Mouse (Mus musculus) urinary bladder, adult 2 months (tissue): ENCODE data around the gene Npr3. TPM values are rescaled to one million over a fixed set of nuclear protein-coding genes. Genes with fewer than 3 reads are reported as not detected.
A peak's percentile ranks its signal among the peaks of the same experiment; 100 is the strongest.

ENCODE experiments used
- DNase-seq: peaks from one replicate; pipeline ENCODE4 v3.0.0; 2022; ENCODE audit warnings: low spot score
- polyA plus RNA-seq: library from polyadenylated mRNA; depleted of rRNA; stranded (reverse); fragments of >200 nt; gene quantifications from 2 replicates; pipeline ENCODE4 v1.2.3, GENCODE M21; 2012; rRNA removed

Npr3 gene
- 3.2 and 3.7 TPM in 2 replicates for polyA plus RNA-seq

DNA sequence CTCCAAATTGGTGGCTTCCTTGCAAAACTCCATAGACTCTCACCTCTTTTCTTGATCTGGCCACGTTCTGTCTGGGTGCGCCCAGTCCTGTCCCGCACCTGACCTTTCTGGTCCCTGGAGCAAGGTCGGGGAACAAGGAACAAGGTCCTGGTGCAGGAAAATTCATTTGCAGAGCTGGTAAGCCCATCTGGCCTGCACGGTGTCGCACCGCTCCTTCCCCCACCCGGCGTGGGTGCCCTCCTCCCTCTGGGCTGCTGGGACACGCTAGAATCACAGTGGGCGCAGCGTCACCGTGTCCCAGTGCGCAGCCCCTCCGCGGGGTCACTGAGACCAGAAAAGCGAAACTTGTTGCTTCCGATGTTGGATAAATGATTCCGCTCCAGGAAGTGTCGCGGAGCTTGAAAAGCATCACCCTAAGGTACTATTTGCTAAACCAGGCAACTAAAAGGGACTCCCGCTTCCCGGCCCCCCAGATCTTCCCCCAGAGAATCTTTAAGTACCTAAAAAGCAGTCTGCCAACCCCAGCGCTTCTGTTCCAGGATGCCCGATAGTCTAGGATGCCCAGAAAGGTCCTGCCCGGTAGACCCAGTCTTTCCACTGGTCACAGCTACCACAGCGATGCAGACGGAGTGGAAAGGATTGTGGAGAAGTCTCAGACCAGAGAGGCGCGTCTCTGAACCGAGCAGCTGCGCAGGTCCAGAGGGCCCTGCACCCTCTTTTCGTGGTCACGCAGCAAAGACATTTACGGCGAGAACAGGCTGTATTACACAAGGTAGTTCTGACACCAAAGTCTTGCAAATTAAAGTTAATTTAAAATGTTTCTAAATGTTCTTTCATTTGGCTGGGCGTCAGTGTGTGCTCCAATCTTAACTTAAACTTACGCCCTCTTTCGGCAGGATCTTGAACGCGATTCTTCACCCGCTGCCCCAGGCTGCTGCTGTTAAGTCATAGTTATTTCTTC lies at the start of gene Npr3:
Npr3 (minus strand) TSS at position 717 of the 961 bp plus-strand sequence.
- DNase-seq, result no peak

DNA sequence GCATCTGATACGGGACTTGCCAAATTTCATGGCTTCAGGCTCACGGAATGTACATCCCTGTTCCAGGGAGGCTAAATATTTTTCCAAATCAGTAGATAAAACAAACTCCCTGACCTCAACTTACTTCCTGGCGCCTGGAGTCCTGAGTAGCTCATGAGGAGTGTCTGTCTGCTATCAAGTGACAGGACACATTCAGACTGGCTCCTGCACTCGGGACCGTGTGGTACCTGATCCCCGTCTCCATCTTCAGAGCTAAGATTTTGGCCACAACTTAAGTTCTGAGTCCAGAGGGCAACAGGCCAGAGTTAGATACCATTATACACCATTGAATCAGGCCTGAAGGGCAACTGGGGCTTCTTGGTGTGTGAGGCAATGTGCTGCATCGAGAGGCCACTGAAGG lies 49.0 kb upstream of the Npr3 start:
- DNase-seq, result no peak

DNA sequence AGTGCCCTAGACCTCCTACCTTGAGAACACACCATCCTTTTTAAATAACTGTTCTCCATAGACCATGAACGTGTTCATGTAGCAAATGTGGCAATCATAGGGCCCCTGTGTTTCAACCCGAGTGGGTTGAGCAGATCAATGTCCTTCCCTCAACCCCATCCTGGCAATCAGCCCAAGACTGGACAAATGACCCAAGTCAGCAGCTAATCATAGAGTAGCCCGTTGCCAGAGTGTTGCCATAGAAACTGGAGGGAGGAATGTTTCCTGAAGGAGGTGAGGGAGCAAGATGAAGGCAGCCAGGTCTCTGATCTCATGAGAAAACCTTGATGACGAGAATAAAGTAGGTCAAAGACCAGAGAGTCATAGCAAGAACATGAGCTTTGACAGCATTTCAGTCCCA lies 47.1 kb upstream of the Npr3 start:
- no peak for DNase-seq

DNA sequence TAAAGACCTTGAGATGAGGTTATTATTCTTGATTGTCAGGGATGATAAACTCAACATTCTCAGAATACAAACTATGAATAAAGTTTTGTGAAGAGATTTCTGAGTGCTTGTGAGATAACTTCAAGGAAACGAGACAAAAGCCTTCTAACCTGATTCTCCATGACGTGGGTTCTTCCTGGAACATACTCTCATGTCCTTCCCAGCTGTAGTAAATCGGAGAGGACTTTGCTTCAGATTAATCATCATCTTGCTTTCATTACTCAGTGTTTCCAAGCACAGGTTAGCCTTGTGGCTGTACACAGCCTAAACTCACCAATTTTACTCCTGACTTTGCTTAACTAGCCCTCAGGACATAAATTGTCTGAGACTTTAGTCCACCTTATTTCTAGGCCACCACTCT lies 45.1 kb upstream of the Npr3 start:
- no peak for DNase-seq

DNA sequence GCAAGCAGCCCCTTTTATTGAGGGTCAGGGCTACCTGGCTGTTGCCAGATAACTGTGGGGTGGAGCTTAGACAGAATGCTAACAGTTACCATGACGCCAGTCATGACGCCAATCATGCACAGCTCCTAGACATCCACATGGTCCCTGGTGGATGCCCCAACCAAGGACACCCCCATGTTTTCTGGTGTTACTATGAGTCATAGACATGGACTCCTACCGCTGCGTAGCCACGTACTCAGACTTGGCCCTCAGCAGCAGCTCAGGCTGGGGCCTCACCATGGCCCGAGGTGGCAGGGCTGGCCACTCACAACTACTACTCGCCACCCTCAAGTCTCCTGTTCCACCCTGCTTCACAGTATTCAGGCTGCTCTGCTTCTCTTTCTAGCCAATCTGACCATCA lies 44.1 kb upstream of the Npr3 start:
- DNase-seq, result no peak

DNA sequence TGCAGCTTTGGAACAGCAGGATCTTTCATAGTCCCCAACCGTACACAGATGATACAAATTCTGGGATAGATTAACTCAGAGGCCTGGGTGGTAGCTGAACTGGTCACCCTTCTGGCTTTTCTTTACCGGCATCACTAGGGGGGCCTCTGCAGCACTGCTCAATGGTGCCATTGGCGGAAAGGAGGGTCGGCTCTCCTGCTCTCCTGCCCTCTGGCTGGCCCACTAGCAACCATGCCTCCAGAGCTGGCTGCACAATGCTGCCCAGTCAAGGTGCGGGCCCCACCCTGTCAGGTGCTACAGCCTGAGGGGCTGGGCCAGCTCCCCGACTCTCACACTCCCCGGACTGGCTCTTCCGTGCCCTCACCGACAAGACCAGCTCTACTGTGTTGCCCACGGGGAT lies 43.1 kb upstream of the Npr3 start:
- no peak for DNase-seq

DNA sequence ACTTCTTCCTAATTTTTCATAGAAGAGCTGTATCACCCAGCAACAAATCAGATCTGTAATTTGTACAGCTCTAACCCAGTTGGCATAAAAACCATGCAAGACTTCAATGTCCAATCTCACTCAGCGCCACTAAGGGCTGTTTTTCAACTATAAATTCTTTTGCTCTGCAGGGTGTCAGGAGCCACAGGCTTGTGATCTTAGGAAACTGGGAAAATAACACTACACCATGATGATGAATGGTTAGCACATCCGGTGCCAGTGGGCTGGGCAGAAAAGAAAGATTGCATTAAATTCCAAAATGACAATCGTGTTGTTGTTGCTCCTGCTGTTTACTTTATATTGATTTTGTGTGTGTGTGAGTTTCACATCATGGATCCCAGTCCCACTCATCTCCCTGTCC lies 42.4 kb upstream of the Npr3 start:
- no peak for DNase-seq

DNA sequence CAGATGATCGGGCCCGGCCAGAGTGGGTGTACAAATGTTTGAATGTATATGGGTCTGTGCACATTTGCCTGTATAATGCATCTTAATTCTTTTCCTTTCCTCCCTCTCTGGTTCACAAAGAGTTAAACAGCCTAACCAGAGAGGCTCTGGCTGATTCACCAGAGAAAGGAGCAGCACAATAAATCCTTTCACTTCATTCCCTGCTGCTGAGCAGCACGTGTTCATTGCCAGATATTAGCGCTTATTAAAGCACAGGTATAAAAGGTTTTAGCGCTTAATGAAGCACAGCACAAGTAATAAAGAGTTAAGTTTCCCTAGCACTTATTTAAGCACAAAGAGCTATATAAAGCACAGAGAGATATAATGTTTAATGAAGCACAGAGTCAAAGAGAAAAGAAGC lies 33.8 kb upstream of the Npr3 start:
- no peak for DNase-seq

DNA sequence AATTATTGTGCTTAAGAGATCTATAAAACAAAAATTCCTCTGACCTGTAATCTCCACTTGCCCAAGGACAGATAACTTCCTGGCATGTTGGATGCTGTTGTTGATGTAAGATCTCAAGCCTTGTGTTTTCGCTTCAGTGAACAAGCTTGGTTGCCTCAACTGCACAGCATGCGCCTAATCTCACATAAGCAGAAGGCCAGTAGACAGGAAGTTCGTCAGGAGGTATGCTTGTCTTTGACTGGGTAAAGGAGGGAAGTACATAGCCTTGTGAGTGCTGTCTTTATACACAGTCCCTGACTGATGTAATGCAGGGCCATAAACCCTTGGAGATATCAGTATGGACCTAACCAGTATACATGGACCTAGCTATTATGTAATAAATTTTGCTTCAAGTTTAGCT lies 20.7 kb upstream of the Npr3 start:
- no peak for DNase-seq

DNA sequence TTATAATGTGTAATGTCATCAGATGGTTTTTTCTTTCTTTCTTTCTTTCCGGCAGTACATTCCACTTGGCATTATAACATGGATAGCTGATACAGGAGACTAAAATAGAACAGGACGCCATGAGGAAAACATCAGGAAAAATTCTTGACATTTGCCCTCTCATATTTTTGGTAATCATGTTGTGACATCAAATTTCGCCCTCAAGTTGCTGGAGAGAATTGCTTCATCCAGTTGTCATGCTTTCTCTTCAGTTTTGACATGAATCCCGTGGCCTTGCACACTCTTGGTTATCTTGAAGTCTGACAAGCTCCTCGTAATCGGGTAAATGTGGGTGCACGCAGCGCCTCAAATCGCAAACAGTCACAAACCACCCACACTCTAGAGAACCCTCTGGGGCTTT lies 7.0 kb upstream of the Npr3 start:
- no peak for DNase-seq

DNA sequence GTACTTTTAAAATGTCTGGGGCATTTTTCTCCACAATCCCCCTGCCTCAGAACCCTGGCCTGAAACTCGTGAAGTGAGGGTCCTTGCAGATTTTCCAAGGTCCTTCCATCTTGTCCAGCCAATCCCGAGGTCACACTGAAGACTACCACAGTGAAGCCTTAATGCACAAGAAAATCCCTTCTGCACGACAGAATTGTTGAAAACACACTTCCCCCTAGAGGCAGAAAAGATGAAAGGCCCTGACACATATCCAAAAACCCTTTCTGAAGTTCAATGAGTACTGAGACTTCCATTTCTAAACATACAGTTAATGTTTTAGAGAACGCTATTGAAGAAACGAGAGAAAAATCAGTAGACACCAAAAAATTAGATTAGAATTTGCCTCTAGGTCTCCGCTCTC lies 2.8 kb upstream of the Npr3 start:
- no peak for DNase-seq

DNA sequence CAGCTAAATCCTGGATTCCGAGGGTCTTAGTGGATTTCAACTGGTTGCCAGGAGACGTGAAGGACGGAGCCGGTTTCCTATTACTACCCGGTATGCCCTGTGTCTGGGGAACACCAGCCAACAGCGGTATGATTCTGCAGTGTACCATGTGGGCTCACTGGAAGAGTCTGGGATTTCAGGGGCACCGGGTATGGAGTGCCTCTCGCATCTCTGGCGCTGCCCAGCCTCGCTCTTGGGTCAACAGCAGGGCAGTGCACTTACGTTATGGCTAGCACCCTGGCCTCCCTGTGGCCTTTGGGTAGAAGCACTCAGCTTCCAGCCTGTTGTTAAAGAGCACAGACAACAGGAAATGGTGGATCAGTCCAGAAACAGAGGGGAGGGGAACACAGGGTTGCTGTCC lies 1.1 kb upstream of the Npr3 start:
- DNase-seq, result no peak

DNA sequence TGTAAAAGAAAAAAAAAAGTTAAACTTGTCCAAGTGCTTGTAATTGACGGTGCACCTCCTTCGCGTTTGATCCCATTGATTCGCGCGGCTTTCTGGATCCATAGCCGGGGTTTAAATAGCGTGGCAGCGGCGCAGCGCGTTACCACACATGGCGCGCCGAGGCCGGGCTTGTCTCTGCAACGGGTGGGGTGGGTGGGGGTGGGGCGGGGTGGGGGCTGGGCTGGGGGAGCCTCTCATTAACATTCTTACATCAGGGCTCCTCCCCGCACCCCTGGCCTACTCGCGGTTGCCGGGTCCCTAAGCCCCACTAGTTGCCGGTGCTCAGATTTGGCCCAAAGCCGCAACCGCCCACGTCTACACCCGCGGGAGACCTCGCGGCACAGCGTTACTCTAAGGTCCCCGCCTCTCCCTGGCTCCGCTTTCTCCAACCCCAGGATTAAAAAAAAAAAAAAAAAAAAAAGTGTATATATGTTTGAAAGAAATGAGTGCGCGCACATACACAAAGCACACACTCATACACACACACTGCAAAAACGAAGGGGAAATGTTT lies 991 bp downstream of the Npr3 start:
- DNase-seq, result no peak

DNA sequence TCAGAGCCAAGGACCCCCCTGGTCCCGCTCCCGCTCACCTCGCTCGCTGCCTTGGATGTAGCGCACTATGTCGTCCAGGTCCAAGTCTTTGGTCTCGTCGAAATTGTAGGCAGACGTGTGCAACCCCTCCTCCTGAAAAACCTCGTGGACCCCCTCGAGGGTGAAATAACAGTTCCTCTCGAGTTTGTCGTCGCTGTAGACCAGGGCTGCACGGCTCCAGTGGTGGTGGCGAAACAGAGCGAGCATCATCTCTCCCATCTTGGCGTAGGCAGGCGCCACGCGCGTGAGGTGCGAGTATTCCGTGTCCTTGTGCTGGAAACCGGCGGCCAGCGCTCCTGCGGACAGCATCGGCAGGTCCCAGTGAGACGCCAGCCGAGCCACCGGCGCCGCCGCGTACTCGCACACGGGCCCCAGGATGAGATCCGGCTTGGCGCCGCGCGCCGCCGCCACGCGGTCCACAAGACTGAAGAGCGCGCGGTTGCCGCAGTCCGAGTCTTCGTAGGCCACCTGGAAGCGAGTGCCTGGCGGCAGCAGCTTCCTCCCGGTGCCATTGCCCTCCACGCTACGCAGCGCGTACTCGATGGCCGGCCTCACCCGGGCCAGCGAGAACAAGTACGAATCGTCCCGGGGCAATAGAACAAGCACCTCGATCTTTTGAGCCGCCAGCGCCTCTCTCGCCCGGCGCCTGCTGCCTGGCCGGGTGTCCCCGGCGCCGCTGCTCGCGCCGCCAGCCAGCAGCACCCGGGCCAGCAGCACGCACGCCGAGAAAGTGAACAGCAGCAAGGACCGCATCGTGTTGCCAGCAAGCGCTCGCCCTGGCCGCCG lies 2.0 kb downstream of the Npr3 start:
- peak; percentile 29 for DNase-seq

DNA sequence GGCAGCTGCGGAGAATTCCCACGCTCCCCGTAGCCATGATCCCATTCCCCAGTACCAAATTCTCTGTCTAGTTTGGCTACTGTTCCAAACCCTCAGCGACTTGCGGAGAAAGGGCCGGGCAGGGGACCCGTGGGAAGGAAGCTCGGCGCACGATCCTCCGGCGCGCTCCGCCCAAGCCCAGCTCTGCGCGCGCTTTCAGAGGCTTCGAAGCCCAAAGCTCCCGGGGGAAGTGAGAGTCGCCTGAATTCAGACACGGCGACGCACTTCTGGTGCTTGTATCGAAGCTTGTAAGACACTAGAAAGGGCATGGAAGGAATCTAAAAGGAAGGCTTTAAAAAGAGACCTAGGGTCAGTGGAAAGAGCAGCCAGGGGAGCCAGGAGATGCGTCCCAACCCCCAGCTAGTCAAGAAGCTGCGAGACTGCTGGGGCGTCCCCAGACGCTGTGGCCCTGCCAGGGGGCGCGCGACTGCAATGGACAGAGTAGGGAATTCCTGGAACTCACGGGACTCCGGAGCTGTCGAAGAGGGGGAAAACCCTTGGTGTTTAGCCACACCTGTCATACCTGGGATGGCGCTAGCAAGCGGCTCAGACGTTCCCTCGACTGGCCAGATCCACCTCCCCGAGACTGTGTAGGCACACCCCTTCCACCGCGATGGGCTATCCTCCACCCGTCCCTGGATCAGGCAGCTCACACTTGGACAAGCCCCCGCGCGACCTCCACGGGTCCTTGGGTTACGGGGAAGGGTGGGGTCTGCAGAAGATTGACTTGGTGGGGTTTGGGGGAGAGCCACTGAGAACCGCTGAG lies 2.8 kb downstream of the Npr3 start:
- DNase-seq, result no peak

DNA sequence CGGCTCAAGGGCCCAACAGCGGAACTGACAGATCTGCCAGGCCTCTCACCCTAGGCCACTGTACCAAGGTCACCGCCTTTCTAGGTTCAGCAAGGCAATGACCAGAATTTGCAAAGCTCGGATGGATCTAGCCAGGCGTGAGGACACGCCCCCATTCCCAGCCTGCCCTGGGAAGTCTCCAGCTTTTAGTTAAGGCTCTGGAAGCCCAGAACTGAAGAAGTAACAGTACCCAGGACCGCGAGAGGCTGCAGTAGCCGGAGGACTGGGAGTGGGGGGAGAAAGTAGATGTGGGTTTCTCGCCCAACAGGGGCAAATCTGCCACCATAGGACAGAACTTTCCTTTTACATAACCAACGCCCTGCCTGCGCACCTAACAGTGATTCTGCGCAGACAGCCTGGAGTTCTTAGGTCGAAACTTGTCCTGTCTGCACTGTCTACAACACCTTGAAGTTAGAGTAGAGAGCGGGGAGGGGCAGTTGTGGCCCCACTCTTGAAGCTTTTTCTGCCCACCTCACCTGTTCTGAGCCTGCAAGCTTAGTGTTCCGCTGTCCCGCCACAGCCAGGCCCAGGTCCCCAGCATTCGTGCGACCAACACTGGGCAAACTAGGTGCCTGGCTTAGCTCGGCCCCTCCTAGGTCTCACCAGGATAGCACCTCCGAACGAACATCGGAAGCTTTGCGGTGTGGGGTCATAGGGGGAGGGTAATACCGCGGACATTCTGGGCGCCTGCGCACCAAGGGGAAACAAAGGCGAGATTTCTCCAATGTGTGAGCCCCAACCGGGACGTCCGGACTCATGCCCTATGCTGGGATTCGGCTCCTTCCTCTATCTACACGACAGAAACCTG lies 3.7 kb downstream of the Npr3 start:
- no peak for DNase-seq

DNA sequence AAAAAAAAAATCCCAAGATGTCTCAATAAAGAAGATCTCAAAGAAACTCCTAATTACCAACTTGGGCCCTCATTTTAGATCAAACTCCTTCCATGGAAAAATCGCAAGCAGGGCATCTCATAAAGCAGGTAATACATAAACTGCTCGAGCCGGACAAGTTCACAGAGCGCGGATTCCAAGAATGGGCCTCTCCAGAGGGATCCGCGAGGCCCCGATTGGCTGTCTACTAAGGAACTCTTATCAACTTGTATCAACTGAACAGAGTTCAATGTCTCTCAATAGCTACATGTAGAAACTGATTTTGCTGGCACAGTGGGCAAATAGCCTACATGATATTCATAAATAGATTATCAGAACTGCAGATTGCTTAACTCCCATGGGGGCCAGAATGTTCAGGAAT lies 9.5 kb downstream of the Npr3 start:
- no peak for DNase-seq

DNA sequence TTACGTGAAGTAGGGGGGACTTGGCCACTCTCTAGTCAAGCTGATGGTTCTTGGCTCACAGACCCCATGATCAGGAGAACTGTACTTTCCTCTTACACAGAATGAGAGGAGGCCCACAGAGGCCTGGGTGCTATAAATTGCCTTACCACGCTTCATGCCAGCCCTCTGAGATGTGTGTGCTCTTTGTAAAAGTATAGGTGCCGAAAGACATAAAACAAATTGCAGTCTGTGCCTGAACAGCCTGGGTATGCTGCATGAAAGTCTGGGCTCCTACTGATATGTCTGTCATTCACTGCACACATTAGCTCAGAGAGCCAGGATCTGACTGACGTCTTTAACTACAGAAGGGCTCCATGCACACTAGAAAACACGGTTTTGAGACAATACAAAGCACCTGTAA lies 9.9 kb downstream of the Npr3 start:
- DNase-seq, result no peak

DNA sequence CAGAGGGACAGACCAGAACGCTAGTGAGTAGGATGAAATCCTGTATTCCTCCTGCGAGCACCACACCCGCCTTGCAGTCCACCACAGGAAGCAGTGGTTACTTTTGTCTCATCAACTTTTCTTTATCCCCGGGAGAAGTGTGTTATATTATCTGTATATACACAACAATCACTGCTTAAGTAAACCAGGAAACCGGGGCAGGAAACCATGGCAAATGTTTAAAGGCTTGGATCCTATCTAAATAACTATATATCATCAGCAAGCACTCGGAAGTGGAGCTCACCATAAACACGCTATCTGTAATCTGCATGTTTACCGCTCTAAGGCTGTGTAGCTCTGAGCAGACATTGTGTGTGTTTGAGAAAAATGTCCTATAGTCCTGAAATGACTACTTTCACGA lies 13.1 kb downstream of the Npr3 start:
- no peak for DNase-seq

DNA sequence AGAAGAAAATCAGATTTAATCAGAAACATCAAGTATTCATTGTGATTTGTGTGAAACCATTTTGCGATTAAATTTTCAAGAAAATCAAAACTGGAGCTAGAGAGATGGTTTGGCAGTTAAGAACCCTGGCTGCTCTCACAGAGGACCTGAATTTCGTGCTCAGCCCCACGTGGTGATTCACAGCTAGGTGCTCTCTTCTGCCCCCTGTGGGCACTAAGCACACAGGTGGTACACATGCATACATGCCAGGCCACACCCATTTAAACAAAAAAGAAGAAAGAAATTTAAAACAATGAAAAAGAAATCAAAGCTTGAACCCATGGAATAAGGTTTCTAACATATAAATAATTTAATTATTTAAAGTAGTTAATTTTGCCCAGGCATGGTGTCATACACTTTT lies 15.7 kb downstream of the Npr3 start:
- DNase-seq, result no peak
